Mouse (Mus musculus) lung, adult 2 months (tissue): ENCODE measurements around the gene Uevld.

ENCODE experiments used
- CTCF ChIP-seq: fragments of 200-500 bp; IDR thresholded peaks from 2 replicates; pipeline ENCODE4 v1.5.1; 2011; ENCODE audit warnings: mild to moderate bottlenecking, low read length, control low read depth; ENCODE audit not compliant: insufficient read depth
- POLR2A ChIP-seq: fragments of 200-500 bp; IDR thresholded peaks from 2 replicates; pipeline ENCODE4 v1.6.1; 2011; ENCODE audit warnings: low read depth, mild to moderate bottlenecking, control low read depth, low read length, borderline replicate concordance; ENCODE audit errors: extremely low read depth

DNA sequence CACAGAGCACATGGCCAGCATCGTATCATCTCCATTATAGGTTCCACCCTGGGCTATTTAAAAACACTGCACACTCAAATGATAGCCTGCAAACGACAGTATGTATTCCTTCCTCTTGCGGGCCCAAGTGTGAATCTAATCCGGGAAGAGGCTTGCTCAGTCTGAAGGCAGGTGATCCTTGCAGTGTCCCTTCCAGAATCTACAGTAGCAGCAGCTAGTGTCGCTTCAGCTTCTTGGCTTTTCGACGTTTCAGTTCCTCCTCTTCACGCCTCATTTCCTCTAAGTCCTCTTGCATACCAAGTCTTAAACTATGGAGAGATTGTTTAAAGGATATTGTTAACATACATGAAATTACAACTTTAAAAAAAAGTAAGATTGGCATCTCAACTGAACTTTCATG is 34.8 kb upstream of the Uevld start:
- no peak for TF ChIP-seq CTCF
- no peak for TF ChIP-seq POLR2A
